In the genomic region with DNA sequence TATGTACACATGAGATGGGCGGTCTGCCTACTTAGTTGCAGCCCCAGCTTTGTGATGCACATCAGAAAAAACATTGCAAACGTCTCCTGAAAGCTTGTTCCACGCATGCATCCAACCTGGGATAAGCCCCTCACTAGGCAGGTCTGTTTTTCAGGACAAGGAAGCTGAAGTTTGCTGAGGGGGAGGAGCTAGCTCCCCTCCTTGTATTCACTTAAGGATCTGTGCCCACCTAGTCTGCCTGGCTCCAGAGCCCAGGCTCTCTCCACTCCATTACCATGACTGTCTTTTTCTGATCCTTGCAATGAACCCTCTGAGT, we compare ENCODE assay signal across 13 mouse cellular contexts. TPM values are rescaled to one million over a fixed set of nuclear protein-coding genes. Genes with fewer than 3 reads are reported as not detected.
DNase-seq lines count a peak whose midpoint lies in the region; ATAC-seq lines count a peak whose summit lies in the region.
"Had no signal": no experiment of that assay in that cellular context is flagged by ENCODE, and none has a peak within 500 bp of the region (broad histone marks: within the 10 kb centered on the region; RNA-seq: fewer than 3 reads in every experiment).

No protein-coding gene starts in this region.

- H3K4me3 ChIP-seq in forebrain, embryonic 11.5 days (ENCODE audit: low read depth, low read length), result no peak overlapping the region
- no peak overlapping the region for H3K4me3 ChIP-seq in forebrain, embryonic 15.5 days
- peak overlapping the region; percentile 71; the same call in 1 of the 2 replicates for H3K4me3 ChIP-seq in midbrain, embryonic 10.5 days
- no peak overlapping the region for H3K4me3 ChIP-seq in midbrain, embryonic 16.5 days (ENCODE audit: low read depth, low read length)
- H3K4me3 ChIP-seq in forebrain, embryonic 14.5 days (ENCODE audit: low read depth, low read length), result no peak overlapping the region
- H3K4me3 ChIP-seq in midbrain, embryonic 15.5 days, result no peak overlapping the region
- H3K4me3 ChIP-seq: heart, embryonic 15.5 days had no signal

- H3K9ac ChIP-seq in forebrain, embryonic 11.5 days (ENCODE audit: low read length), result no peak overlapping the region
- no peak overlapping the region for H3K9ac ChIP-seq in forebrain, embryonic 15.5 days (replicated peaks)
- H3K9ac ChIP-seq in midbrain, embryonic 16.5 days (ENCODE audit: low read depth, low read length), result no peak overlapping the region
- H3K9ac ChIP-seq in forebrain, embryonic 14.5 days (ENCODE audit: low read length), result no peak overlapping the region
- H3K9ac ChIP-seq in midbrain, embryonic 15.5 days, result no peak overlapping the region
- H3K9ac ChIP-seq: heart, embryonic 15.5 days had no signal

- H3K4me1 ChIP-seq in forebrain, embryonic 11.5 days (replicated peaks; ENCODE audit: control insufficient read depth, insufficient read depth, low read length), result peaks cover 27% of the 10 kb centered on the region
- peaks cover 52% of the 10 kb centered on the region for H3K4me1 ChIP-seq in forebrain, embryonic 15.5 days
- peaks cover 72% of the 10 kb centered on the region for H3K4me1 ChIP-seq in midbrain, embryonic 10.5 days
- peaks cover 42% of the 10 kb centered on the region for H3K4me1 ChIP-seq in midbrain, embryonic 16.5 days (ENCODE audit: control insufficient read depth, insufficient read depth, low read length)
- H3K4me1 ChIP-seq in forebrain, embryonic 14.5 days (ENCODE audit: control insufficient read depth, insufficient read depth, low read length), result peaks cover 23% of the 10 kb centered on the region
- H3K4me1 ChIP-seq in midbrain, embryonic 15.5 days, result peaks cover 53% of the 10 kb centered on the region

- peak overlapping the region; percentile 19; the same call in 1 of the 2 replicates for H3K4me2 ChIP-seq in forebrain, embryonic 11.5 days (ENCODE audit: low read depth, low read length, severe bottlenecking)
- no peak overlapping the region; the same call in 1 of the 2 replicates for H3K4me2 ChIP-seq in forebrain, embryonic 15.5 days (replicated peaks)
- H3K4me2 ChIP-seq in midbrain, embryonic 16.5 days (ENCODE audit: low read length), result no peak overlapping the region
- no peak overlapping the region for H3K4me2 ChIP-seq in forebrain, embryonic 14.5 days (ENCODE audit: low read length)
- H3K4me2 ChIP-seq in midbrain, embryonic 15.5 days, result 0 out of 2 replicates have a peak overlapping the region, but pooled peaks have one; percentile 6
- H3K4me2 ChIP-seq: heart, embryonic 15.5 days; liver, embryonic 11.5 days had no signal

- no peak for DNase-seq in forebrain, embryonic 11.5 days (ENCODE audit: low spot score)
- DNase-seq in midbrain, embryonic 10.5 days (ENCODE audit: low spot score), result peak; percentile 36
- peak; percentile 22 for DNase-seq in forebrain, embryonic 14.5 days (ENCODE audit: low spot score)
- DNase-seq in gastrocnemius, postnatal 25 days, result no peak
- DNase-seq in right cerebral cortex, adult 2 months (ENCODE audit: low spot score in 2 of 2), result no peak
- DNase-seq: cerebellum, postnatal 25 days; thymus, postnatal 4 days had no signal

- 0 out of 2 replicates have a peak, but pooled peaks cover 2% of the 10 kb centered on the region for H3K27me3 ChIP-seq in forebrain, embryonic 11.5 days (ENCODE audit: control insufficient read depth, insufficient read depth, low read length)
- H3K27me3 ChIP-seq in forebrain, embryonic 15.5 days, result no peaks in the 10 kb centered on the region
- H3K27me3 ChIP-seq in midbrain, embryonic 10.5 days (ENCODE audit: low read depth, poor library complexity, severe bottlenecking), result no peaks in the 10 kb centered on the region; the same call in 1 of the 2 replicates
- no peaks in the 10 kb centered on the region for H3K27me3 ChIP-seq in midbrain, embryonic 16.5 days (ENCODE audit: control insufficient read depth, insufficient read depth, low read depth, low read length)
- H3K27me3 ChIP-seq in forebrain, embryonic 14.5 days (replicated peaks; ENCODE audit: control insufficient read depth, insufficient read depth, low read length), result no peaks in the 10 kb centered on the region
- H3K27me3 ChIP-seq in midbrain, embryonic 15.5 days (replicated peaks), result no peaks in the 10 kb centered on the region

- ATAC-seq in forebrain, embryonic 11.5 days (replicated peaks; ENCODE audit: low FRiP score), result no peak
- no peak for ATAC-seq in forebrain, embryonic 15.5 days (replicated peaks)
- ATAC-seq in midbrain, embryonic 16.5 days, result no peak
- ATAC-seq in forebrain, embryonic 14.5 days, result no peak
- ATAC-seq in midbrain, embryonic 15.5 days (replicated peaks), result no peak
- ATAC-seq: Patski had no signal

- no peaks in the 10 kb centered on the region for H3K9me3 ChIP-seq in forebrain, embryonic 11.5 days (ENCODE audit: control insufficient read depth, low read length)
- H3K9me3 ChIP-seq in forebrain, embryonic 15.5 days, result no peaks in the 10 kb centered on the region
- H3K9me3 ChIP-seq in midbrain, embryonic 10.5 days (replicated peaks), result no peaks in the 10 kb centered on the region
- H3K9me3 ChIP-seq in midbrain, embryonic 16.5 days (replicated peaks; ENCODE audit: control insufficient read depth, low read length, poor library complexity, severe bottlenecking), result no peaks in the 10 kb centered on the region
- H3K9me3 ChIP-seq in forebrain, embryonic 14.5 days (replicated peaks; ENCODE audit: control insufficient read depth, low read length), result no peaks in the 10 kb centered on the region
- H3K9me3 ChIP-seq in midbrain, embryonic 15.5 days, result no peaks in the 10 kb centered on the region
- H3K9me3 ChIP-seq: heart, embryonic 15.5 days had no signal

- H3K27ac ChIP-seq in forebrain, embryonic 11.5 days (ENCODE audit: low read depth, low read length), result no peak overlapping the region
- no peak overlapping the region for H3K27ac ChIP-seq in forebrain, embryonic 15.5 days (replicated peaks)
- peak overlapping the region; percentile 98 for H3K27ac ChIP-seq in midbrain, embryonic 10.5 days (replicated peaks)
- H3K27ac ChIP-seq in midbrain, embryonic 16.5 days (ENCODE audit: low read length), result no peak overlapping the region
- H3K27ac ChIP-seq in forebrain, embryonic 14.5 days (ENCODE audit: low read depth, low read length), result no peak overlapping the region
- H3K27ac ChIP-seq in midbrain, embryonic 15.5 days, result no peak overlapping the region
- H3K27ac ChIP-seq: heart, embryonic 15.5 days had no signal

- H3K36me3 ChIP-seq in forebrain, embryonic 11.5 days (ENCODE audit: control insufficient read depth, insufficient read depth, low read length), result no peaks in the 10 kb centered on the region
- no peaks in the 10 kb centered on the region for H3K36me3 ChIP-seq in forebrain, embryonic 15.5 days
- no peaks in the 10 kb centered on the region for H3K36me3 ChIP-seq in midbrain, embryonic 10.5 days
- no peaks in the 10 kb centered on the region for H3K36me3 ChIP-seq in midbrain, embryonic 16.5 days (ENCODE audit: control insufficient read depth, insufficient read depth, low read length)
- no peaks in the 10 kb centered on the region for H3K36me3 ChIP-seq in forebrain, embryonic 14.5 days (ENCODE audit: control insufficient read depth, insufficient read depth, low read length)
- H3K36me3 ChIP-seq in midbrain, embryonic 15.5 days (replicated peaks), result no peaks in the 10 kb centered on the region
- H3K36me3 ChIP-seq: heart, embryonic 15.5 days had no signal

- 28% methylated on average over 3 of the region's 3 CpGs for WGBS in forebrain, embryonic 11.5 days
- 21% methylated on average over 3 of the region's 3 CpGs for WGBS in forebrain, embryonic 15.5 days
- 15% methylated on average over 3 of the region's 3 CpGs for WGBS in midbrain, embryonic 10.5 days
- 19% methylated on average over 3 of the region's 3 CpGs for WGBS in midbrain, embryonic 16.5 days
- 18% methylated on average over 3 of the region's 3 CpGs for WGBS in forebrain, embryonic 14.5 days
- 13% methylated on average over 3 of the region's 3 CpGs for WGBS in midbrain, embryonic 15.5 days

RNA-seq across cellular contexts. Expression of gene Cxcr4, which starts 3.0 kb away (rescaled TPM):
- 9.0 and 10.0 TPM in 2 replicates for polyA plus RNA-seq in forebrain, embryonic 11.5 days (2014; fragmentation: Nextera tagmentation; extraction: Ambion mirVana)
- polyA plus RNA-seq in forebrain, embryonic 15.5 days (2015; fragmentation: Nextera tagmentation; extraction: Ambion mirVana), result 10.7 and 11.0 TPM in 2 replicates
- 18.6 and 20.2 TPM in 2 replicates for polyA plus RNA-seq in midbrain, embryonic 10.5 days (2016; fragmentation: Nextera tagmentation; extraction: Ambion mirVana)
- 4.0 and 5.6 TPM in 2 replicates for polyA plus RNA-seq in midbrain, embryonic 16.5 days (2015; fragmentation: Nextera tagmentation; extraction: Ambion mirVana)
- 13.5 and 13.8 TPM in 2 replicates for polyA plus RNA-seq in forebrain, embryonic 14.5 days (2014; fragmentation: Nextera tagmentation; extraction: Ambion mirVana)
- 7.0 and 7.1 TPM in 2 replicates for polyA plus RNA-seq in midbrain, embryonic 15.5 days (2015; fragmentation: Nextera tagmentation; extraction: Ambion mirVana)
- 1 to 10 TPM; 3.1 to 4.5 TPM for total RNA-seq in gastrocnemius, postnatal 25 days (2021)

Comparison
In these comparisons a context has a peak if more than half of its experiments do, and no peak if none do; other contexts are left out.
1. DNase-seq: peak in midbrain, embryonic 10.5 days (single experiment) and forebrain, embryonic 14.5 days (single experiment); none in forebrain, embryonic 11.5 days (single experiment), gastrocnemius, postnatal 25 days (single experiment) and right cerebral cortex, adult 2 months (0 of 2).
2. H3K4me2 ChIP-seq: peak in forebrain, embryonic 11.5 days (single experiment) and midbrain, embryonic 15.5 days (single experiment); none in forebrain, embryonic 15.5 days (single experiment), midbrain, embryonic 16.5 days (single experiment) and forebrain, embryonic 14.5 days (single experiment).